Mouse (Mus musculus) v-Abl transformed pro-B cells (cell line): Measurements from ENCODE around the gene Fhod1.

ENCODE experiments used
- in situ Hi-C, 2 experiments: fragments of 400-800 bp; cut with MboI; formaldehyde crosslinking; loops; one replicate each; pipeline ENCODE4 v1.15.1; 2025; ENCODE audit not compliant: unreplicated experiment in 2 of 2

The Fhod1 gene

DNA sequence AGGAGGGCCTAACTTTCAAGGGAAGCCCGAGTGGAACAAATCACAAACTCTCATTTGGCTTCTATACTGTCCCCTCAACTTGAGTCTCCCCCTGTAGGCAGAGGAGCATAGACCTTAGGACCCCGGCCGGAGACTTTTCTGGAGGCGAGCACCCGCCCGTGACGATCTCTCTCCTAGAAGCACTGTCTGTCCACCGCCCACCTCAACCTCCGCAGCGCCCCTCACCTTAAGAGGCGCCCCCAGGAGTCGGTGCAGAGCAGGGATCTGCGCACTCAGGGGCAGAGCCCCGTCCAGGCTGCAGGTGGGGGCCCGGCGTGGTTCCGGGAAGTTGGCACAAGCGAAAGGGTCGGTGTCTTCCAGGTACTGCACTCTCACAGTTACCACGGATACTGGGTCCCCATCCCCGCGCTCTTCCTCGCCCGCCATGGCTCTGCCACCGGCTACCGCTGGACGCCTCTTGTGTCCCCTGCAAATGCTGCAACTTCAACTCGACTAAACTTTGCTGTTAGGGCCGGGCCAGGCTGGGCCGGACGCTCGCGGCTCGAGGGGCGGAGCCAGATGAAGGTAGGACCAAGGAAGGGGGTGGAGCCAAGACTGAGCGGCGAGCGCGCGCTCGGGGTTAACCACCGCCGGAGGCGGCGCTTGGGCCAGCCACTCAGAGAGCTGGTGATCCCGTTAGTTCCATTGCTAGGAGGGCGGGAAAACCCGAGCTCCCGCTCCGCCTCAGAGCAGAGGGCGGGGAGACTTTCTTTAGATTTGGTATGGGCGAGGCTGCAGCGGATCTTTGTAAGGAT is at the start of gene Fhod1:
TSS of gene Fhod1 (minus strand) at position 526 of the 794 bp plus-strand sequence.
- in situ Hi-C loops: loop anchor here (5.0 to 25.0 kb wide), 2 partner anchors 55 to 815 kb away; partner anchors contain the start of genes Pla2g15 (in 1 of the 2) and Slc7a6 (in 1 of the 2)

DNA sequence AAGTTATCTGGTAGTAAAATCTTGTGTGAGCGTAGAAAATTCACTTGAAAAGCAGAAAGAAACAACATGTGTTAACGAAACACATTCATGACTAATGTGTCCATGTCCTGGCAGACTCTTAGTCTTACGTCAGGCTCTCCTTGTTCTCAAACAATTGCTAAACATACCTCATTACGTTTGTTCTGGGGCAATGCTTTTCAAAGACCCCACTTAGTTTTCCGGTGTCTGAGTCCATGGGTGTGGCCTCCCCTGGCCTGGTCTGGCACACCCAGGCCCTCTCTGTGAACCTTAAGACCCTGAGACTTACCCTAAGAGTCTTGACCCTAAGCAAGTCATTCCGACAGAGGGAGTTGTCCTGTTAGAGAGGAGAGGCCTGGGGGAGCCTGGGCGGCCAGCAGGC is 46.2 kb upstream of the Fhod1 start:
- in situ Hi-C loops: loop anchor here in 1 of 2 experiments (10.0 kb wide), 1 partner anchor 739 kb away; no protein-coding TSS in a partner anchor

DNA sequence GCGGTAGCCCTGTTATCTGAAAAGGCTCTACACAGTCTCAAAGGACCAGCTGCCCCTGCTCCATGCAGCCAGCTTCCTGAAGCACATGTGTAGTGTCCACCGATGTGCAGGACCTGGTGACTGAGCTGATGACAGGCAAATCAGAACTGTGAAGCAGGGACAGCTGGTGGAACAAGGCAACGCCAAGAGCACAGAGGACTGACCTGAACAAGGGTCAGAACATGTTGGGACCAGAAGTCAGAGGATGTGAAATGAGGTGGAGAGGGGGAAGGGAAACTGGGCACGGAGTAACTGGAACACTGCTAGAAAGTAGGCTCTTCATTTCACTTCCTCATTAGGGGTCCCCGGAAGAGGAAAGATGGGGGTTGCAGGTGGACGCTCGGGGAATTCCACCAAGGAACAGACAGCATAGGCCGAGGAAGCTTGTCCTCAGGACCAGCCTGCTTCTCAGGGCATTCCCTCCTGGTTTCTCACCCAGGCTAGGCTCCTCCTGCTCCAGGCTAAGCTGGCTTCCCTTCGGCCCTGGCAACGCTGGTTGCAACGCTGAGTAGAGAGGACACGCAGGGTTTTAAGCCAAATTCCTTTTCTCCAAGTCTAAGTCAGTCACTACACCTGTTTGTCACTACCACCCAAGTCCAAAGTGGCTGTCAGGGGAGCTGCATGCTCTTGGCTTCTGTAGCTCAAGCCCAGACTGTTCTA is 45.5 kb upstream of the Fhod1 start:
- in situ Hi-C loops: loop anchor here in 1 of 2 experiments (10.0 kb wide), 1 partner anchor 738 kb away; no protein-coding TSS in a partner anchor

DNA sequence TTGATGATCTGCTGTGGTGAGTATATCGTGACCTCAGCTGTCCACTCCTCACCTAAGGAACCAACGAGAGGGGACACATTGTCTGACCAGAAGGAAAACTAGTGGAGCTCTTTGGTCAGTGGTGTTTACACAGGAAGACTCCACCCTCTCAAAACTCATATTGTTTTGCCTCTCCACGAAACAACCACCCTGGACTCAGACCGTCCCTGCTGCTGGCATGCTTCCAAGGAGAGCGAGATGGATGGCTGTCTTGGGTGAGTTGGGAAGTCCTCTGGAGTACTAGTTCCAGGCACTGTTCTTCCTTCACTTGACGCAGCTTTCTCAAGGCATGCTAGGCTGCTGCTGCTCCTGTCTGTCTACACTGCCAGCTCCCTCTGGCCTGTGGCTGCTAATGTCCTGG is 41.3 kb upstream of the Fhod1 start:
- in situ Hi-C loops: no loop called here

DNA sequence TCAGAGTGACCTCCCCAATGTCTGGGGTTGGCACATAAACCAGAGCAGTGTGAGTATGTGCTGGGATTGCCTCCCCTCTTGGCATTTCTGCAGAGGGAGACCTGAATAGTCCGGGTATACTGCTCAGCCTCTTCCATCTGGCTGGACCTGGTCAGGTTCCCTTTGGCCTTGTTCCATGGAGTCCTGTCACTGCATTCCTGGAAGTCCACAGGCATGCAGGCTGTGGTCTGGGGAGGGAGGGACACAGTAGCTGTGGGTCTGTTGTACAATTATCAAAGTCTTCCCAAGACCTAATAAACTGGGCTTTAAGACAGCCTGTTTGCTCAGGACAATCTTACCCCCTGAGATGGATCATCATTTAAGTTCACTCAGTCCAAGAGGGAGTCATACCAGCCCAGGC is 39.4 kb upstream of the Fhod1 start:
- in situ Hi-C loops: no loop called here

DNA sequence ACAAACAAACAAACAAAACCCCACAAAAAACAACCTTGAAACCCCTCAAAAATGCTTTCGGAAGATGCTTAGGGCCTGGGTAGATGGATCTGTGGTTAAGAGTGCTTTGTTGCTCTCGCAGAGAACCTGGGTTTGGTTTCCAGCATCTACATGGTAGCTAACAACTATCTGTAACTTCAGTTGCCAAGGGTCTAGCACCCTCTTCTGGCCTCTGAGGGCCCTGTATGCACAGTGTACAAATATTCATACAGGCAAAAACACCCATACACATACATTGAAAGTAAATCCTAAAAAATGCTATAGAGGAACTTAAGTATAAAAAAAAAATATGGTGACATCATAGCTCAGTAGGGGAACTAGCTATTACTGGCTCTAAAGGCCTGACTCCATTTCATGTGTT is 36.3 kb upstream of the Fhod1 start:
- in situ Hi-C loops: no loop called here

DNA sequence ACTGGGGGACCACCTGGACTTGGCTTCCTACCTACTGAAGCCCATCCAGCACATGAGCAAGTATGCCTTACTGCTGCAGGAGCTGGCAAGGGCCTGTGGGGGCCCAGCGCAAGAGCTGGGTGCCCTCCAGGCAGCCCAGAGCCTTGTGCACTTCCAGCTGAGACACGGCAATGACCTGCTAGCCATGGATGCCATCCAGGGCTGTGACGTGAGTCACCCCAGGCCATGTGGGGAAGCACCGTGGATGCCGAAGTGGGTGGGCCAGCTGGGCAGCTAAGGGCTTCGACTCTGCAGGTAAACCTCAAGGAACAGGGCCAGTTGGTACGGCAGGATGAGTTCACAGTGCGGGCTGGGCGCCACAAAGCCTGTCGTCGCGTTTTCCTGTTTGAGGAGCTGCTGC is 32.6 kb upstream of the Fhod1 start:
- in situ Hi-C loops: no loop called here

DNA sequence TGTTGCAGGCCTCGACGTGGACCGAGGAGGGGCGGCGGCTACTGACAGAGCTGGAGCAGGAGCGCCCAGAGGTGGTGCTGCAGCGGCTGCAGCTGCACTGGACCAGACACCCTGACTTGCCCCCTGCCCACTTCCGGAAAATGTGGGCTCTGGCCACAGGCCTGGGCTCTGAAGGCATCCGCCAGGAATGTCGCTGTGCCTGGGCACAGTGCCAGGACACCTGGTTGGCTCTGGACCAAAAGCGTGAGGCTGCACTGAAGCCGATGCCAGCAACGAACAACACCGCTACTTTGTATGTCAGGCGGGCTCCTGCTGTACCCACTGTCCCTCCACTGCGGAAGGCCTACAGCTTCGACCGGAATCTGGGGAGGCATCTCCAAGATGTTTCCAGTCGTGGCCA is 30.9 kb upstream of the Fhod1 start:
- in situ Hi-C loops: no loop called here

DNA sequence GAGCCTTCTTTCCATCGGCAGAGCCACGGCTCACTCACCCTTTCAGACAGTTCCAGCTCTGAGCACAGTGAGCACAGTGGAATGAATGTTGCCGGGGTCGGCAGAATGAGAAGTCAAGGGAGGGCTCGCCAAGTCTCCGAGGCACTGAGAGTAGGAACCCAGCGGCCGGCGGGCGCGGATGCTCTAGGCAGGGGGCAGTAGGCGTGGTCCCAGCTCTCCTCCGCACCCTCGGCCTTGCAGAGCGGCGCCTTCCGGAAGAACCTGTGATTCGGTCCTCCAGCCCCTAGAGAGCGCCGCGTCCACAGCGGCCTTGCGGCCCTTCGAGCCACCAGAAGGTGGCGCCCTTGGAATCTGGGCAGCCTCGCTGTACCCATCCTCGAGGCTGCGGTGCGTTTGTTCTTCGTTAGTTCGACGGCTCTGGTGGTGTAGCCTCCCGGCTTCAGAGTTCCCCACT is 26.8 kb upstream of the Fhod1 start:
- in situ Hi-C loops: no loop called here

DNA sequence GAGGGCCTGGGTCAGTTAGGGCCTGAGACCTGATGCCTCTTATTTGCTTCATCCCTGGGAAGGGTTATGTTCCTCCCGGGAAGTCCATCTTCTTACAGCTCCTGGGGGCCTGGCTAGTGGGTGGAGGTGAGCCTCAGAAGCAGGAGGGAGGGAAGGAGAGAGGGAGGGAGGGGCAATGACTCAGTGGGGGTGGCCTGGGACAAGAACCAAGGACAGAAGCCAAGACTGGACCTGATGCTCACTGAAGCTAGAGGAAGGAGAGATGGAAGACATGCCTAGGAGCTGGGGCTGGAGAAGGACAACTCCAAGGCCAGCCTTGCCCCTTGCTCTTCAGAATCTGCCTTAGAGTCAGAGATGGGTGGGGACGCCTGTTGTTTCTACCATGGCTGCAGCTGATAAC is 25.3 kb upstream of the Fhod1 start, which contains the start of gene Plekhg4:
TSS of gene Plekhg4 (plus strand) at position 243 of the 400 bp plus-strand sequence.
- in situ Hi-C loops: no loop called here

DNA sequence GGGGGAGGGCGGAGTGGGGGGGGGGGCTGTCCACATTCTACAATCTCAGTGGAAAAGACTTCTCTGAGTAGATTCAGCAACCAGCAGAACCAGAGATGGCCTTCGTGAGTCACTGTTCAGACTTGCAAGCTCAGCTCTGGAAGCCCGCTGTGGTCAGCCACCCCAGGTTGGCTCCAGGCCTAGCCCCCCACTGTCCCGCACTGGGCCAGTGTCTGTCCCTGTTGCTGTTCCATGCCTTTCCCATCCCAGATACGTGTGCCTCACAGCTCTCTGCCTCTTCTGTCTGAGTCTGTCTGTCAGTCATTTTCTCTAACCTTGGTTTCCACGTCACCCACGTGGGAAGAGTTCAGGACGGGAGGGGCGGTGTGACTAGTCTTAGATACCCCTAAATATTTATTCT is 24.7 kb upstream of the Fhod1 start:
- in situ Hi-C loops: no loop called here

DNA sequence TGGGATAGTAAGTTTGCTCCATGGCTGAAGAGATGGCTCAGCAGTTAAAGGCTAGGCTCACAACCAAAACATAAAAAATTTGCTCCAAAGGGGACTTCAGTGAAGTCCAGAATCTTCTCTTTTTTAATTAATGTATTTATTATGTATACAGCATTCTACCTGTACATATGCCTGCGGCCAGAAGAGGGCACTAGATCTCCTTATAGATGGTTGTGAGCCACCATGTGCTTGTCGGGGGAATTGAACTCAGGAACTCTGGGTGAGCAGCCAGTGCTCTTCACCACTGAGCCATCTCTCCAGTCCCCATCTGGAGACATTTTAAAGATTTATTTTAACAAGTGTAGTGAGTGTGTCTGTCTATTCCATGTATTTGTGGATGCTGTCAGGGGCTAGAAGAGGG is 19.4 kb upstream of the Fhod1 start:
- in situ Hi-C loops: no loop called here

DNA sequence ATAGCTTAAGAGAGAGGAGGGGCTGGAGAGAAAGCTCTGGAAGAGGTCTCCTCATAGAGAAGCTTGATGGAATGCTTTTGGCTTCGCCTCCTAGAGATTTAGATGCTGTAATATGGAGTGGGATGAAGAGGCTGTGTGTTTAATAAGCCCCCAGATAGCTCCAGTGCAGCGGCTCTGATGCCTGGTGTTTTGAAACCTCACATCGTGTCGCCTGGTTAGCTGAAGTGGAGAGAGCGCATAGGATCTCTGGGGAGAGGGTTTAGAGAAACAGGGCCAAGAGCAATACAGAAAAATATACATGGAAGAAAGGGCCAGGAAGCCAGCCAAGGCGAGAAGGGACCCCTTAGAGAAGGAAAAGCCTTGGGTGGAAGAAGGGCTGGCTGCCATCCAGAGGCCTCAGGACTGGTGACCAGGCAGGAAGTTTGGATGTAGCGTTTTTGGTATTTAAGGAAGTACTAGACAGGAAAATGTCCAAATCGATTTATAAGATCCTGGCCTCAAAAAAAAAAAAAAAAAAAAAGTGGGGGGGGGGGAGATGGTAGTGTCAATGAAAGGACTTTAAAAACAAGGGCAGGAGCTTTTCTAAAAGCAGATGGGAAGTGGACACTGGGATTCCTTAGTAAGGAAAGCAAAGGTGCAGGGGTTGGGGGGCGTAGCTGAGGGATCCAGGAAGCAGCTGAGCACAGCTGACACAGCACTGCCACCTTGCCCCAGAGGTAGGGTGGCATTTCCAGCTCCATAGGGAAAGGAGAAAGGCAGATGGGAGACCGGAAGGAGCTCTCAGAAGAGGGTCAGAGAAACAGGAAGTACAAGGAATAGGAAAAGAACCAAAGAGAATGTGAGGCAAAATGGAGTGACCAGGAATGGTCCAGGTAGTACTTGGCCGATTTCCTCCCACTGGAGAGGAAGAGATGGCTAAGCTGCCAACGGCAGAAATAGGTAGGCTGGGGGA is 14.3 kb upstream of the Fhod1 start:
- in situ Hi-C loops: no loop called here

DNA sequence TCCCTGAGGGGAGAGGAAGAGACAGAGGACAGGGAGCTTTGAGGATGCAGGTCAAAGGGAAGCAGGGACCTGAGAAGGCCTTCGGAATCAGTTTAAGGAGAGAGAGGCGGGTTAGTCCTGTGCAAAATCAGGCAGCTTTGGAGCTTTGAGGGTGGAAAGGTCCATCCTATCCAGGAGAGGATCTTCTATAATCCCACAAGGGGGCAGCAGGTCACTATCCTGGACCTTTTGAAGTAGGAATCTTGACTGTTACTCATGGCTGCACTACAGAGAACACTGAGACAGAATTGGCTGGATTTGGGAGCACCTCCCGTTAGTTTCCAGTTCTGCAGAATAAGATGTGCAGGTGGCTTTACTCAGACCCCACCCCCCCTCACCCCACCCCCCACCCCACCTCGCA is 11.9 kb upstream of the Fhod1 start:
- in situ Hi-C loops: no loop called here

DNA sequence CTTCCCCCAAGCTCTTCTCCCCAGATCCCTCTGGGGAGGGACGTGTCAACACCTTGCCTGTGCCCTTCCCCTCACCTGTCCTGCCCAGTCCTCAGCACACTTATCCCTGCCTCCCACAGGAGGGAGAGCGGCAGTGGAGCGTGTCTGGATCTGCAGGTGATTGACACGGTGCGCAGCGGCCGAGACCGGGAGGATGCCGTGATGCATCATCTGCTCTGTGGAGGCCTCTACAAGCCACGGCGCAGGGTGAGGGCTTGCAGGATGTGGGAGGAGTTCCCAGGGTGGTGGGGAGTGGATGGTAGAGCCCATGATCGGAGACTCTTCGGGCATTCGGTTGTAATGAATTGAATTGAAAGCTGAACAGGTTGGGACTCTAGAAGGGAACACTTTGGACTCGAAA is 11.5 kb upstream of the Fhod1 start:
- in situ Hi-C loops: no loop called here

DNA sequence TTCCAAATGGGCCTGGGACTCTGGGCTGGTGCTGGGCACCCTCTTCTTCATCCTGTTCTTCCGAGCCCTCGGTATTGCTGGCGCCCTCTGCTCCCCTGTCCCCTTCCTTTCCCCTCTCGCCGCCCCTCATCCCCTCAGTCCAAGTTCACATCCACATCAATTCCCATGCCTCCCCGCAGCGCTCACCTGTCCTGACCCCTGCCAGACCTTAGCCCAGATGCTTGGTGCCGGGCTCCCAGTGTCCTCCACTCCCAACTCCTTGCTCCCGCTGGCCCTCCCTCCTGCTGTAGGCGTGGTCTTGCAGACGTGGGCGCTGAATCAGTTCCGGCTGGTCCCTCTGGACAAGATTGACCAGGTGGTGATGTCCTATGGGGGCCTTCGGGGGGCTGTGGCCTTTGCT is 8.9 kb upstream of the Fhod1 start:
- in situ Hi-C loops: no loop called here

DNA sequence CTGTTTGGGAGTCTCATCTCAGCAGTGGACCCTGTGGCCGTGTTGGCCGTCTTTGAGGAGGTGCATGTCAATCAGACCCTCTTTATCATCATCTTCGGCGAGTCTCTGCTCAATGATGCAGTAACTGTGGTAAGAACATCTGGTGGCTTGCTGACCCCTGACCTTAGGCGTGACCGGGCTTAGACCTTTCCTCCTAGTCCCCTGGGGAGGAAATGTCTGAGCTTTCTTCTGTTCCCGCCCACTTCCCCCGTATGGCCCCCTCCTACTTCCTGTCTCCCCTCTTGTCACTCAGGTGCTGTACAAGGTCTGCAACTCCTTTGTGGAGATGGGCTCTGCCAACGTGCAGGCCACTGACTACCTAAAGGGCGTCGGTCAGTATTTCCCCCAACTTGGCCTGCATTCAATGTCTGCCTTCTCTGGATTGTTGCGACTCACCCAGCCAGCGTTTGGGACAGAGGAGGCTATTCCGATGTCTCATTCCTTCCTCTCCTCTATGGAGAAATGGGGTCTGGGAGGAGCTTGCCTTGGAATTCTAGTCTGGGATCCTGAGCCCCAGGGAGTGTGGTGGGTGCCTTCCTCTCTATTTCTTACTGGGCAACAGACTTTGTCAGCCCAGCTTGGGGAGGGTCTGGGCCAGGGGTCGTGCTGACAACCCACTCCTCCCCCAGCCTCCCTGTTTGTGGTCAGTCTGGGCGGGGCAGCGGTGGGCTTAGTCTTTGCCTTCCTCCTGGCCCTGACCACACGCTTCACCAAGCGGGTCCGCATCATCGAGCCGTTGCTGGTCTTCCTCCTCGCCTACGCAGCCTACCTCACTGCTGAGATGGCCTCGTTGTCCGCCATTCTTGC is 7.6 kb upstream of the Fhod1 start:
- in situ Hi-C loops: no loop called here

DNA sequence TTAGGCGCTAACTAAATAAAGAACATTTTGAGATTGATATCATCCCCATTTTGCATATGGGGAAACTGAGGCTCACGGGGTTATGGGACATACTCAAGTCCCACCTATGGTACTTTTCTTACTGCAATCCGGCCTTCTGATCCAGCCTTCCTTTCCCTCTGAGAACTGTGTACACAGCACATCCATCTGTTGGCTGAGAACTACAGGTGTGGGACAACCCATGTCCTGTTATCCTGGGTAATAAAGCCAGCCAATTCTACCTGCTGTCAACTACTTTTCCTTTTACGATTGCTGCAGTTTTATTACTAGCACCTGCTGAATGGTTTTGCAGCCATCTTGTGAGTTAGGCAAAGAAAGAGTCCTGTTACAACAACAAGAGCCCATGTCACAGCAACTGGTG is 6.8 kb upstream of the Fhod1 start:
- in situ Hi-C loops: no loop called here

DNA sequence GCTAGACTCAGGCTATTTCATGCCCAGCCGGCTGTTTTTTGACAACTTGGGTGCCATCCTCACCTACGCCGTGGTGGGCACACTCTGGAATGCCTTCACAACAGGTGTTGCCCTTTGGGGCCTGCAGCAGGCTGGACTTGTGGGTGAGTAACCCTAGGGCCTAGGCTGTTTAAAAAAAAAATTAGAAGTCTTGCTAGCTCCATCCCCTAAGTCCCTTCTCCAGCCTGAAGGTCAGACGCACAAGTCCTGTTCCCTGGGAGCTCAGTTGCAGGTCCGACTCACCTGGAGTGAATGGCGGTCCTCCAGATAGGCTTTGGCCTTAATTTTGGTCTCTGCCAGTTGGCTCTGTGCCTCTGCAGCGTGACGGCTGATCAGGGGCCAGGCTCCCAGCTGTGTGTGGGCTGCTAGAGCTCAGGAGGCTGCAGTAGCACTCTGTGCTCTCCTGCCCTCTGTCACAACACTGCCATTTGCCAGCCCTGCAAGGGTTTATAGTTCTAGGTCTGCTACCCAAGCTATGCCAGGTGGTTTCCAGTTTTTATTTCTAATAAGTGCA is 5.9 kb upstream of the Fhod1 start:
- in situ Hi-C loops: no loop called here
